Mouse (Mus musculus): ENCODE measurements around the gene Hc. TPM values are rescaled to one million over a fixed set of nuclear protein-coding genes. Genes with fewer than 3 reads are reported as not detected.

The Hc gene
- not detected in 4 replicates for total RNA-seq (2023; ENCODE audit: inconsistent age)

DNA sequence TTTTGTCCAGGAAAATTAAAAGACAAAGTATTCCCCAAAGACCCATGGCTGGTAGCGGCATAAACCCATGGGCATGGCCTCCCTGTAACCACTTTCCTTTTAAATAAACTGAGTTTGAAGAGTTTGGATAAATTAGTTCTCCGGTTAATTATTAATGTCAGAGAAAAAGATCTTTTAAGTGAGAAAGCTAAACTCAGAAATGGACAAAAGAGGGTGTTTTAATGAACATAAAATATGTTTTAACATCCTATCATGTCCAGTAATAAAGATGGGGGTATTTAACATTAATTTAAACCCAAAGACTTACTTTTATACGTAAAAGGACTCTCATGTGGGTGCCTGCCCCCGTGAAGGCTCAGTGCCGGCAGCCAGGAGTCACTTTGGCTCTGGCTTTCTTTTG lies at the start of gene Hc:
Gene Hc, minus strand, starts transcription at position 101 of the 400 bp plus-strand sequence.

DNA sequence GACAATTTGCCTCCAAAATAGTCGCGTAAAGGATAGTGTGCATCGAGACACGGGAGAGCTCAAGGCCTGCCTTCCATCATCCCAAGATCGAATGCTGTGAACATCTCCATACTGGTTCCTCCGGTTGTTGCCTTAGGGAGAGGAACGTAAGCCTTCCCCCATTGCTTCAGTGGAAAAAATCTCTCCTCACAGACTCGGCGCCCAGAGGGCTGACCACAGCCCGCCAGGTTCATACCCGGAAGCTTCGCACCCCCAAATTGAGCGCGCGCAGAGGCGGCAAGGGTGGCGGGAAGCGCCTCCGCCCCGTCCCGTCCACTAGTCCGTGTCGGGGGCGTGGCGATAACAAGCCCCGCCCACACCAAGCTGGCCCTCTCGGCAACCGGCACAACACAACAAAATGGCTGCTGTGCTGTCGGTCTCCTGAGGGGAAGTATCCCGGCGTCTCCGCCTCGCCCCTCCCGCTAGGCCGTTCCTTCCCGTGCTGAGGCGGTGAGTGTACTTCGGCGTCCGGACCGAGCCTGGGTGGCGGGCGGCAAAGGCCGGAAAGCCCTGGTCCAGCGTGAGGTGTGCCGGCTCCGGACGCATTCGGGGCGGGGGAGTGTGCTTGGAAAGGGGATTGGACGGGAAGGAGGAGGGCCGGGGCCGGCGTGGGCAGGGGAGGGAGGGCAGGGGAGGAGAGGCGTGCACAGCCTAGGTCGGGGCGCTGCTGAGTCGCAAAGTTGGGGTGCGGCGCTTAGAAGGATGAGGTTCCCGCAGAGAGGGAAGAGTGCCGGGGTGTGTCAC lies 48.1 kb upstream of the Hc start, which contains the start of gene Cntrl:
Gene Cntrl, plus strand, starts transcription at position 352 of the 783 bp plus-strand sequence.

DNA sequence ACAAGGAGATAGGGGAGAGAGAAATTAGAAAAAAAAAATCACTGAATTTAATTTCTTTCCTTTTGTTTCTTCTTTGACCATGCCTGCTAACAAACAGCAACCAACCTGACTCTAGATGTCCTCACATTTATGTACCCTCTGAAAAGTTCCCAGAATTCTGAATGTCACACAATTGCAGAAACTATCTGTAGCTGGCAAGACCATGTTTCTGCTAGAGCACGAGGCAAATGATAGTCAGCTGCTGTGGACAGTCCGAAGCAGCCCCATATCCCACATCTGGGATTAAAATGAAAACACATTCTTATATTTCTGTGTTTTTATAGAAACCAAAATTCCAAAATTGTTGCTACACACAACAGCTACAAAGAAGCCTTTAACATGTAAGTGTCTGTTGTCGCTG lies 40.2 kb upstream of the Hc start, which contains the start of gene AI182371:
Gene AI182371, minus strand, starts transcription at position 101 of the 400 bp plus-strand sequence.

DNA sequence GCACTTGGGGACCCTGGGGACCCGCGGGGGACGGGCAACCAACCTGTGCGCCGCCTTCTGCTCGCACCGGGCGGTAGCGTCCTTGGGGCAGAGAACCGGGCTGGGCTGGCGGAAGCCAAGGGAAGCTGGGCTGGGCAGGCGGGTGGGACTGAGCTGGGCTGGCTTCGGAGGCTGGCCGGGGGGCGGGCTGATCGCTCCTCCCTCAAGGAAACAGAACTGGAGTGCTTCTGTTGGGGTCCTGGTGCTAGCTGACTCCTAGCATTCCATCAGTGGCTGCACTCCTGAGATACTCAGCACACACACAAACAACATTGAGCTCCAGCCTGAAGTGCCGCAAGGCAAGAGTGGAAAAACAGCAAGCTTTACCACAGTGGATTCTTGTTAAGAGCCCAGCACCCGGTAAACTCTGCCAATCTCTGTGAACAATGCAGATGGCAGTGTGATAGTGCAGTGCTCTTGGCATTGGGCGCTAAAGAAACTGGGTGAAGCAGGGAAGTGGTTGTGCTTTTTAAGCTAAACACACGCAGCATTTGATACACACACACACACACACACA lies 99.7 kb downstream of the Hc start, which contains the start of gene Traf1:
Gene Traf1, minus strand, starts transcription at position 292 of the 556 bp plus-strand sequence.

Other genes with a start within 250 kb of the Hc start
- gene Fbxw2, start 235.1 kb downstream of the Hc start, total RNA-seq (2023; ENCODE audit: inconsistent age), result 84.3 to 112 TPM (median 101 TPM) in 4 replicates
- not detected in 4 replicates for gene Gm34653, start 228.4 kb downstream of the Hc start, total RNA-seq (2023; ENCODE audit: inconsistent age)
- not detected in 4 replicates for gene Cutal, start 187.0 kb downstream of the Hc start, total RNA-seq (2023; ENCODE audit: inconsistent age)
- 23.5 to 33.3 TPM (median 28.9 TPM) in 4 replicates for gene Psmd5, start 186.5 kb downstream of the Hc start, total RNA-seq (2023; ENCODE audit: inconsistent age)
- gene Phf19, start 147.4 kb downstream of the Hc start, total RNA-seq (2023; ENCODE audit: inconsistent age), result 12.0 to 16.0 TPM (median 15.2 TPM) in 4 replicates
- 66.3 to 68.7 TPM (median 68.0 TPM) in 4 replicates for gene Traf1, start 99.7 kb downstream of the Hc start, total RNA-seq (2023; ENCODE audit: inconsistent age)
- gene AI182371, start 40.1 kb upstream of the Hc start, total RNA-seq (2023; ENCODE audit: inconsistent age), result 0.51 to 1.2 TPM (median 0.96 TPM) in 4 replicates
- gene Cntrl, start 48.1 kb upstream of the Hc start, total RNA-seq (2023; ENCODE audit: inconsistent age), result 113 to 127 TPM (median 122 TPM) in 4 replicates
- gene Rab14, start 139.7 kb upstream of the Hc start, total RNA-seq (2023; ENCODE audit: inconsistent age), result 184 to 210 TPM (median 191 TPM) in 4 replicates
- 80.8 to 89.9 TPM (median 85.6 TPM) in 4 replicates for gene Gsn, start 194.9 kb upstream of the Hc start, total RNA-seq (2023; ENCODE audit: inconsistent age)

Data from B cell, adult (primary cell).